Mouse (Mus musculus) lung, postnatal 10 days (tissue): ENCODE measurements at regions not wholly inside any gene's neighbourhood (a gene's known extent, or its start where the extent isn't known, plus 50 kb on each side); places are given as distances from the start of the nearest gene placed in this dataset.
"Not testable (repeated sequence)": the region's sequence is repeated elsewhere in the genome, so short reads cannot be mapped to it uniquely, and the experiment has no call there.

Experiments used
- DNase-seq: peaks from one replicate; pipeline ENCODE4 v3.0.0; 2021

- peak; percentile 13 for DNase-seq
These were observed 414.8 kb downstream of the Ets1 start for GRCm38 (mm10) chr9:33050789-33051188.

DNA sequence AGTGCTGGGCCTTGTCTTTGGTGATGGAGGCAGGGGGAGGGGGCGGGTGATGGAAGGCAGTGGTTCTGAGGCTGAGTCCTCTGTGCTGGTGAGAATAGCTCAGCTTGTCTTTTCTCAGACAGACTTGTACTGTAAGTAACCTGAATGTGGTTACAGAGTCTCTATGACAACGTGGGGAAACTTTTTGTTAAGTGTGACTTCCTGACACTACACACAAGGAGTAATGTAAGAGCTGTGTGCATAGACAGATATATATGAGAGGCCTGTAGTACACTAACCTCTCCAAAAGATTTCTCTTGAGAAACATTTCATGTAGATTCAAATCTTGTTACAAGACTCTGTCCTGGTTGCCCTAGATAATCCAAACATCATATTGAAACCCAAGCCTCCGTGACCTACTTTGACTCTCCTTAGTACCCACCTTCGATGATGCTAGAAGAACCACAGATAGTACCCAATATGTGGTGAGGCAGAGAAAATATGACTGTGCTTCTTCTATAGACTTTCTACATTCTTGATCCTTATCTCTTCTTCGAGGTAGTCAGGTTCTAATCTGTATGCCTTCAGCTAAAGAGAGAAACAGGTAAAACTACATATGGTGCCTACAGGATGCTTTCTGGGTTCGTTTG, 424.7 kb downstream of the Ets1 start:
- DNase-seq: no peak

GRCm38 (mm10) chr9:33062476-33062875, 426.5 kb downstream of the Ets1 start:
- DNase-seq: peak; percentile 49

GRCm38 (mm10) chr9:33065331-33065730, 429.3 kb downstream of the Ets1 start:
- no peak for DNase-seq

DNA sequence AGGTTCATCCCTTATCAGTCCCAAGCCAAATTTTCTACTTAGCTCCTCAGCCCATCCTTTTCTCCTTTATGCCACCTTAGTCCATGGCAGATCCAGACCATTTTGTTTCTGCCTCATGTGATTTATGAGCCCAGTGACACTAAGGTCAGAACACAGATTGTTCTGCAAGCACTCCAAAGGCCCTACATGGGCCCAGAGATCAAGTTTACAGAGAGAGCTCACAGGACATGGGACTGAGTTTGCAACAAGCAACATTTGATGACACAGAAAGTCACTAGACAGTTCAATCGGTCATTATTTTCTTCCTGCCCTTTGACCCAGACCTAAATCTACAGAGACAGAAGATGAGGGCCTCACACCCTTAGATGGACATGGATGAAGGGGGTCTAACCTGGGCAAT, 431.5 kb downstream of the Ets1 start:
- no peak for DNase-seq

- DNase-seq: no peak
These were observed 434.1 kb downstream of the Ets1 start for GRCm38 (mm10) chr9:33070116-33070515.

GRCm38 (mm10) chr9:33080271-33080670, 444.2 kb downstream of the Ets1 start:
- DNase-seq: no peak

- DNase-seq: peak; percentile 56
These were observed 444.8 kb downstream of the Ets1 start for GRCm38 (mm10) chr9:33080774-33081173.

GRCm38 (mm10) chr9:33089977-33090376, 454.0 kb downstream of the Ets1 start:
- DNase-seq: no peak

DNA sequence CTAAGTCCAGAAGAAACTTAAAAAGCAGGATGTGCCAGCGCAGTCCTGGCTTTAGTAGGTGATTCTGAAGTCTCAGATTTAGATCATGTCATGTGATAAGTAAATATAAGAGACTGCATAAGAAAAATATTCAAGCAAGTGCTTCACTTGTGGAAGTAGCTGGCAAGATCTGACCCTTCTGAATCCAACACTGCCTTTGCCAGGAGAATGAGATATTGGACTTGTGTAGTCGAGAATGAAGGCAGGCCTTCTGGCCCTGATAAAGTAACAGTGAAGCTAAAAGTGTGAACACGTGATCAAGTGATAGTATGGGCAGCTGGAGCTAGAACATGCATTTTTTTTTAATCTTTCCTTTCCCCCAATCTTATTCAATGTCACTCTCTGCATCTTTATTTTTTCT, 455.6 kb downstream of the Ets1 start:
- DNase-seq: peak; percentile 7

- DNase-seq: peak; percentile 82
These were observed 459.6 kb downstream of the Ets1 start for GRCm38 (mm10) chr9:33095654-33096053.

GRCm38 (mm10) chr9:33101206-33101605, 465.2 kb downstream of the Ets1 start:
- DNase-seq: peak; percentile 51

DNA sequence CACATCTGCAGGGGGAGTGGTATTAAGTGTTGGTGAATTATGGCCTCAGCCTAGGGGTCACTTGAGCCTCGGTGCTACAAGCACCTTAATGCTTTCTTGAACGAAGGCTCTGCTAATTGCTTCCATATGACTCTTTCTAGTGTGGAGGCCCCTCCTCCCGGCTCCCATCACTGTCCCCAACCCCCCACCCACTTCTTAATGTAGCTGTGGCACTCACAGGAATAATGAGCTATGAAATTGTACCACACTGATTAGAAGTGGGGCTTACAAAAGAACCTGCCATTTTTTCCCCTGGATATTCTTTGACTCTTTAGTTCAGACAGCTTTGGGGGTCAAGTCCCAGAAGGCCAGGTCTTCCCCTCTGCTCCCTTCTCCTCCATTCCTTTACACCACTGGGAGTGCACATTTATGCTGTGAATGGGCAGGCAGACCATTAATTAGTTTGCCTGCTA, 468.6 kb downstream of the Ets1 start:
- no peak for DNase-seq

- DNase-seq: no peak
These were observed 487.8 kb downstream of the Ets1 start for GRCm38 (mm10) chr9:33123841-33124240.

DNA sequence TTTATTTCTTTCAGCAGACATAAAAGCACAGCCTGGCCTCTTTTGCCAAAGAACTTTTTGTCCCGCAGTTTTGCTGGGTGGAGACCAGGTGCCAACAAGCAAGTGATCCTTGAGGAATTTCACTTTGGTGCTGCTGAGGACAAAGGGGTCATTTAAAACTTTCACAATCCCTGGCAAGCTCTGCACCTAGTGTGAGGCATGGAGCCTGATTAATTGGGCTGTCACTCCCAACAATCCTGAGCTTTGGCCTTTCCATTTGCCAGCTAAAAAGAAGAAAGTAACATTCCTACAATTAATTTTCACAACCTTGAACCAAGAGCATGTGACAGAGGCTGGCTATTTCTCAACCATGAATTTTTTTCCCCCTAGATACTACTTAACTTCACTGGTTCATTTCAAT, 516.2 kb downstream of the Ets1 start:
- DNase-seq: no peak

DNA sequence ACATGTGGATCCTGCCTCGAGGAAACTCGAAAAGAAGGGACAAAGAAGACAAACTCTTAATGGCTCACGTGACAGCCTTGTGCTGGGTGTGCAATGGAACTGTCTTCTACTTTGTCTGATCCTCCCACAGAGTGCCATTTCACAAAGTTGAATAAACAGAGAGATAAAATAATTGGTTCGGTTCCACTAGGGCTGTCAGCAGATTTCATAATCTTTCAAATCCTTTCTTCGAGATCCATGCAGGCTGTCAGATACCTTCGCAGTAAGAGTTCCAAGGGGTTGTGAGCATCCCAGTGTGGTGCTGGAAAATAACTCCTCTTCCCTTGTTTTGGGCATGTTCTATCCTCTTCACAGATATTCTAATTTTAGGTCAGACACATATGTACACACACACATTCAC, 532.1 kb downstream of the Ets1 start:
- no peak for DNase-seq

- DNase-seq: not testable (repeated sequence)
These were observed 533.1 kb downstream of the Ets1 start for GRCm38 (mm10) chr9:33169093-33169492.

DNA sequence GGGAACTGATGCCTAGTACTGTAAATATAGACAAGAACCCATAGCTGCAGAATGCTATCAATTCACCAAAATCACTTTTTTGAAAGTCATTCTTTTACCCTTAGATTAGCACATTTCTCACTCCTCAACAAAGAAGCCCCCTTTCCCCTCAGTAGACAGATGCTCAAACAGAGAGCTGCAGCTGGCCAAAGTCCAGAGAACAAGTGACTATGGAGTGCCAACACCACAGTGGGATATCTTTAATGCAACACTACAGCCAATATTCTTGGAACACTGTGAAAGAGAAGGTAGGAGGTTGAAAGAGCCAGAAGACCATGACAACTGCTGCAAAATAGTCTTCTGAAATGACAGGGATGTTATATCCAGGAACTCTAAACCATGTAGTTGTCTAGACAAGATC, 544.0 kb downstream of the Ets1 start:
- DNase-seq: no peak

DNA sequence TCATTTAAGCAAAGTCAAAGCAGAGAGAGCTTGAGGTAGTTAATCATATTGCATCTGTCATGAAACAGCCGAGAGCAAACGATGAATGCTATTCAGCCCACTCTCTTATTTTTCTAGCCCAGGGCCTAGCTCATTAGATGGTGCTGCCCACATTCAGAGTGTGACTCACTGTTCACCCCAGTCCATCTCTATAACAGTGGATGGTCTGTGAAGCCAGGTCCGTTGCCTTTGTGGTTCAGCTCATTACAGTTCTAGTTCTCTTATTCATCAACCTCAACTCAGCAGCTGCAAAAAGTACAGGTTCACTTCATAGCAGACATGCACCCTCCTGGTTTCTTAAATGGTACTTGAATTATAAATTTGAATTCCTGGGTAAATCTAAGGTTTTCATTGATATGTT, 551.2 kb downstream of the Ets1 start:
- DNase-seq: no peak

GRCm38 (mm10) chr9:33209083-33209482, 573.1 kb downstream of the Ets1 start:
- no peak for DNase-seq

GRCm38 (mm10) chr9:33214523-33214922, 578.5 kb downstream of the Ets1 start:
- no peak for DNase-seq

DNA sequence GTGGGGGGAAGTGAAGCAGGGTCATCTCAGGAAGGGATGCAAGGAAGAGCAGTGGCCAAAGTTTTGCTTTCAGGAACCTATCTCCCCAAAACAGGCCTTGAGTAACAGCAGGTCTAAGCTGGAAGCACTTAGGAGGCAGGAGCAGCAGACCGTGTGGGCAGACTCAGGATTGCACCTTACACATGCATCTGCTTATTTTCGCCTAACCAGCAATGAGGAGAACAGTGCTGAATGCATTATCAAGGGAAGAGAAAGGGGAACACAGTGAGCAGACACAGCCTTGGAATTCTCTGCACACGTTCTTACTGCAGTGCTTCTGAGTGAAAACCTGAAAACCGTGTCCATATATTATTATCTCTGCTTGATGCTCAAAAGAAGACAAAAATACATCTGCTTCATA, 585.0 kb downstream of the Ets1 start:
- no peak for DNase-seq

GRCm38 (mm10) chr9:33222066-33222805, 586.2 kb downstream of the Ets1 start:
- no peak for DNase-seq

GRCm38 (mm10) chr9:33233699-33234131, 597.7 kb downstream of the Ets1 start:
- no peak for DNase-seq

GRCm38 (mm10) chr9:33238190-33238589, 602.2 kb downstream of the Ets1 start:
- DNase-seq: no peak
